Mouse (Mus musculus): ENCODE measurements at regions not wholly inside any gene's neighbourhood (a gene's known extent, or its start where the extent isn't known, plus 50 kb on each side); places are given as distances from the start of the nearest gene placed in this dataset.

DNA sequence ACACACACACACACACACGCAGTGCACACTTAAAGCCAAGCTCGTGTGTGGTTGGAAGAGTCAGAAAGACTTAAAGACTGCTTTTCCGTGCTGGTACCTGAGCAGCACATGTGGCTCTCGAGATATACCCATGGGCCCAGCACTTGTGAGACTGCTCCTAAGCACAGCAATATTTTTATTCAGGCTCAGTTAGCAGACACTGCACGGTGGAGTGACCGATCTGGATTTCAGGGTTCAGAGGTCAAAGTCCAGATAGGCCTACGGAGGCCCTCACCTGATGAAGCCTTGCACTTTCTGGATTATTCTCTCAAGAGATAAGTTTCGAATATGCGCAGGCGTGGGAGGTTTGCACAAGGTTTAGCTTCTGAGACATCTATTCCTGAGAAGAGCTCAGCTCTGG lies 167.0 kb upstream of the A230072I06Rik start:
- peak; percentile 66 for ATAC-seq

DNA sequence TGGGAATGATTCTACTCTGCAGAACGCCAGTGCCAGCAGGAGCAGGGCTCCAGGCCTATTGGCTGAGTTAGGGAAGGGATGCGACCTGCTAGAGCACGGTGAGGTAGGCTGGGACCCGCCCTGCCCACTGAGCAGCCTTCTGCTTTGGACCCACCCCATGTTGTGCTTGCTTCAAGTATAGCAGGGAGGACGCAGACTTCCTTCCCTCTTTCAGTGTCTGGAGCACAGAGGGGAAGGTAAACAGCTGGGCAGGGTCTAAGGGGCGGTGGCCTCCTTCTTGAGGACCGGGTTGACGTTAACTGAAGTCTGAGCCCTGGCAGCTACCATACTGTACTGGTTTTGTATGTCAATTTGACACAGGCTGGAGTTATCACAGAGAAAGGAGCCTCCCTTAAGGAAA lies 165.6 kb upstream of the A230072I06Rik start:
- ATAC-seq: no peak
- 20% methylated on average over 8 of the region's 8 CpGs for WGBS
- H3K36me3 ChIP-seq (ENCODE audit: control insufficient read depth, insufficient read depth, low read length): no peaks in the 10 kb centered on the region
- no peak overlapping the region for H3K4me2 ChIP-seq (ENCODE audit: low read depth, low read length)
- H3K27me3 ChIP-seq (replicated peaks; ENCODE audit: control insufficient read depth, insufficient read depth, low read length): no peaks in the 10 kb centered on the region
- no peak overlapping the region for H3K9ac ChIP-seq (ENCODE audit: low read depth, low read length)
- H3K27ac ChIP-seq (ENCODE audit: low read length): no peak overlapping the region
- no peak overlapping the region for H3K4me3 ChIP-seq (ENCODE audit: low read length)
- no peaks in the 10 kb centered on the region for H3K9me3 ChIP-seq (ENCODE audit: control insufficient read depth, low read length)
- no peaks in the 10 kb centered on the region for H3K4me1 ChIP-seq (ENCODE audit: control insufficient read depth, insufficient read depth, low read length)

More for the DNA sequence above, 167.0 kb upstream of the A230072I06Rik start:
- H3K4me3 ChIP-seq (ENCODE audit: low read length): no peak overlapping the region
- H3K4me1 ChIP-seq (ENCODE audit: control insufficient read depth, insufficient read depth, low read length): no peaks in the 10 kb centered on the region
- H3K36me3 ChIP-seq (ENCODE audit: control insufficient read depth, insufficient read depth, low read length): no peaks in the 10 kb centered on the region
- H3K9ac ChIP-seq (ENCODE audit: low read depth, low read length): no peak overlapping the region
- 58% methylated on average over 10 of the region's 10 CpGs for WGBS
- H3K27me3 ChIP-seq (replicated peaks; ENCODE audit: control insufficient read depth, insufficient read depth, low read length): no peaks in the 10 kb centered on the region
- H3K4me2 ChIP-seq (ENCODE audit: low read depth, low read length): no peak overlapping the region
- H3K9me3 ChIP-seq (ENCODE audit: control insufficient read depth, low read length): no peaks in the 10 kb centered on the region
- no peak overlapping the region for H3K27ac ChIP-seq (ENCODE audit: low read length)

DNA sequence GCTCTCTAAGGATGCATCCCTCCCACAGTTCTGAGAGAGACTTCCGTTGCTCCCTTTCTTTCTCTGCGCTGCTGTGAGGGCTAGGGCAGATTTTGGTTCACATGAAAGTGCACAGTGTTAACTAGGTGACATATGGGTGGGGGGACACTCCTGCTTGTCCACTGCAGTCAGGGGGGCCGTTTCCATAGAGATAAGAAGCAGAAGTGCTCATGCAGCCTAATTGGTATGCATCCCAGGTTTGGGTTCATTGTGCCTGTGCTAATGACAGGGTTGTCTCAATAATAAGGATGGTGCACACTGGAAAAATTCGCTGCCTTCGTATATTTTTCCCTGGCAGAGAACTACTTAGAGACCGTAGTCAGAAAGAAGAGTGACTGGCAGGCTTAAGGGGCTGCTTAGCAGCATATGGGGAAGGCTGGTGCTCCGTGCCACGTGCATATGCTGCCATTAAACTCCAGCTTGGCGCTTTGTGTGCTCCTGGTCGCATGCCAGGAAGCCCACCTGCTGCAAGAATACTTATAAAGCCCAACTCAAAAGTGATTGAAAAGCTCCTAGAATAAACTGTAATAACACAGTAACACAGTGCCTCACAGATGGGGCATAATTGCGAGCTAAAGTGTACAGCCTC lies 152.1 kb upstream of the A230072I06Rik start:
- Histone ChIP-seq H3K27ac (ENCODE audit: low read length) (no peak overlapping the region), H3K4me2 (ENCODE audit: low read depth, low read length) (no peak overlapping the region), H3K9me3 (ENCODE audit: control insufficient read depth, low read length) (no peaks in the 10 kb centered on the region), H3K9ac (ENCODE audit: low read depth, low read length) (no peak overlapping the region), H3K4me1 (ENCODE audit: control insufficient read depth, insufficient read depth, low read length) (no peaks in the 10 kb centered on the region), H3K4me3 (ENCODE audit: low read length) (no peak overlapping the region), H3K27me3 (replicated peaks; ENCODE audit: control insufficient read depth, insufficient read depth, low read length) (no peaks in the 10 kb centered on the region), H3K36me3 (ENCODE audit: control insufficient read depth, insufficient read depth, low read length) (no peaks in the 10 kb centered on the region)
- no peak for ATAC-seq
- WGBS: 61% methylated on average over 11 of the region's 11 CpGs

DNA sequence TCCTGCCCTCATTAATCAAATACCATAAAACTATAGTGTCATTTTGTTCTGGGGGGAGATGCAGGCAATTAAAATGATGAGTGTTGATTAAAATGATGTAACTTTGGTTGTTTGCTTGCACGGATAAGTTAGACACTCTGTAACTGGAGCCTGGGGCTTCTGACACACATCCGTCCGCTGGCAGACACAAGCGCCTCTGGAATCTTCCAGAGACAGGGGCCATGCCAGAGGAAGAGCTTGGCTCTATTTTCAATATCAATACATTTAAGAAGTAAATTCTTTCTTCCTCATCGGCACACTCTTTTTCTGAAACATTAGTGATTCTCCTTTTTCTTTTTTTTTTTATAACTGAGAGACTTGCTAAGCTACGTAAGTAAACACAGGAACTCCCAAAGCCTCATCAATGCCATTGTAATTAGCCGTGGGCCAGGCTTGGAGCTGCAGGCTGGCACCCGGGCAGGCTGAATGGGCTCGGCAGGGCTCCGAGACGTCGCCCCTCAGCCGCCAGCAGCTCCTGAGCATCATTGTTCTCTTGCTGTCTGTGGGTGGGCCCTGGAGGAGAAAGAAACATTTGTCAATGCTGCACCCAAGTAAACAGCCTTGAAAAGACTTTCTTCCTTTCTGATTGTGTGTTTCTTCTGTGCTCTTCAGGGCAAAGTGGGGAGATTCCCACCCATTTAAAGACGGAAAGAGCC lies 151.4 kb upstream of the A230072I06Rik start:
- no peak overlapping the region for H3K4me3 ChIP-seq (ENCODE audit: low read length)
- no peaks in the 10 kb centered on the region for H3K27me3 ChIP-seq (replicated peaks; ENCODE audit: control insufficient read depth, insufficient read depth, low read length)
- ATAC-seq: no peak
- H3K4me1 ChIP-seq (ENCODE audit: control insufficient read depth, insufficient read depth, low read length): no peaks in the 10 kb centered on the region
- H3K9ac ChIP-seq (ENCODE audit: low read depth, low read length): no peak overlapping the region
- no peaks in the 10 kb centered on the region for H3K9me3 ChIP-seq (ENCODE audit: control insufficient read depth, low read length)
- no peak overlapping the region for H3K27ac ChIP-seq (ENCODE audit: low read length)
- WGBS: 30% methylated on average over 14 of the region's 14 CpGs
- no peaks in the 10 kb centered on the region for H3K36me3 ChIP-seq (ENCODE audit: control insufficient read depth, insufficient read depth, low read length)
- no peak overlapping the region for H3K4me2 ChIP-seq (ENCODE audit: low read depth, low read length)

DNA sequence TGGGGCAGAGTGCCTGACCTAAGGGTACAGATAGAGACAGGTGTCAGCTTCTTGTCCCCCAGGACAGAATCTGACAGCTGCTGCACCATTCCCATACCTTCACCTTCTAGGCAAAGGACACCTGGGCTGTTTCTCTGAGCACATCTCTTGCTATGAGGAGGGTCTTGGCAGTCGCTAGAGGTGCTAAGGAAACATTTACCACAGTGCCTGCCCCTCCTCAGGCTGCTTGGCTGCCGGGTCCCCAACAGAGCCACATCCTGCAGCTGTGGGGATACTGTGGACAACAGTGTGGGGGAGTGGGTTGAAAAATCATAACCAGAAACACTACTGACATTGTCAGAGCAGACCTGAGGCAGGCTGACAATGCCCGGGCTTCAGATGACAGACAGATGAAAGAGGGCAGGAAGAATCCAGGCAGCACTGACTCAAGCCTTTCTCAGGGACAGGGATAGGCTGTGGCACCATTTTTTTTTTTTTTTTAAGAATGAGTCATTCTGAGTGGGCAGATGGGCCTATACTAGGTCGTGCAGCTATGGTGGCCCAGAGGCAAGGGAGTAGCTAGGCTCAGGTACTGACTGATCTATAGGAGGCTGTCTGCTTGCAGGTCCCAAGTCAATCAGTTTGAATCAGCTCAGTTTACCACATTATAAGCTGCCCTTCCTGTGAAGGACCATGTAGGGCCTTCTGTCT lies 150.7 kb upstream of the A230072I06Rik start:
- no peak overlapping the region for H3K4me2 ChIP-seq (ENCODE audit: low read depth, low read length)
- no peaks in the 10 kb centered on the region for H3K36me3 ChIP-seq (ENCODE audit: control insufficient read depth, insufficient read depth, low read length)
- H3K4me3 ChIP-seq (ENCODE audit: low read length): no peak overlapping the region
- H3K9ac ChIP-seq (ENCODE audit: low read depth, low read length): no peak overlapping the region
- 38% methylated on average over 4 of the region's 4 CpGs for WGBS
- no peak overlapping the region for H3K27ac ChIP-seq (ENCODE audit: low read length)
- no peaks in the 10 kb centered on the region for H3K4me1 ChIP-seq (ENCODE audit: control insufficient read depth, insufficient read depth, low read length)
- ATAC-seq: no peak
- H3K27me3 ChIP-seq (replicated peaks; ENCODE audit: control insufficient read depth, insufficient read depth, low read length): no peaks in the 10 kb centered on the region
- no peaks in the 10 kb centered on the region for H3K9me3 ChIP-seq (ENCODE audit: control insufficient read depth, low read length)

DNA sequence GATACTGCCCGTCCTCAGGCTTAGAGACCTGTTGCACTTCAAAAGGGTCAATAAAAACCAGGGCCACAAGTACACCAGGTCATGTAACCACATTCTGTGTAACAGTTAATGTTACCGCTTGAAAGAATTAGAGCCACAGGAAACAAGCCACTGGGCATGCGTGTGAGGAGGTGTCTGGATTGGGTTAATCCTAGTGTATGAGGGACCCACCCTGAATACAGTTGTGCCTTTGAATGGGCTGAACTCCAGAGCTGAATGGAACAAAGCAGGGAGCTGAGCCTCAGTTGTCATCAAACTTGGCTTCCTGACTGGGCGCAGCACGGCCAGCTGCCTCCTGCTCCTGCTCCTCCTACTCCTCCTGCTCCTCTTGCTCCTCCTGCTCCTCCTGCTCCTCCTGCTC lies 148.0 kb upstream of the A230072I06Rik start:
- H3K4me2 ChIP-seq (ENCODE audit: low read depth, low read length): no peak overlapping the region
- ATAC-seq: no peak
- H3K36me3 ChIP-seq (ENCODE audit: control insufficient read depth, insufficient read depth, low read length): no peaks in the 10 kb centered on the region
- no peaks in the 10 kb centered on the region for H3K4me1 ChIP-seq (ENCODE audit: control insufficient read depth, insufficient read depth, low read length)
- H3K27me3 ChIP-seq (replicated peaks; ENCODE audit: control insufficient read depth, insufficient read depth, low read length): peaks cover 5% of the 10 kb centered on the region; the same call in 1 of the 2 replicates
- no peak overlapping the region for H3K9ac ChIP-seq (ENCODE audit: low read depth, low read length)
- no peaks in the 10 kb centered on the region for H3K9me3 ChIP-seq (ENCODE audit: control insufficient read depth, low read length)
- H3K4me3 ChIP-seq (ENCODE audit: low read length): no peak overlapping the region
- no peak overlapping the region for H3K27ac ChIP-seq (ENCODE audit: low read length)
- 57% methylated on average over 5 of the region's 5 CpGs for WGBS

DNA sequence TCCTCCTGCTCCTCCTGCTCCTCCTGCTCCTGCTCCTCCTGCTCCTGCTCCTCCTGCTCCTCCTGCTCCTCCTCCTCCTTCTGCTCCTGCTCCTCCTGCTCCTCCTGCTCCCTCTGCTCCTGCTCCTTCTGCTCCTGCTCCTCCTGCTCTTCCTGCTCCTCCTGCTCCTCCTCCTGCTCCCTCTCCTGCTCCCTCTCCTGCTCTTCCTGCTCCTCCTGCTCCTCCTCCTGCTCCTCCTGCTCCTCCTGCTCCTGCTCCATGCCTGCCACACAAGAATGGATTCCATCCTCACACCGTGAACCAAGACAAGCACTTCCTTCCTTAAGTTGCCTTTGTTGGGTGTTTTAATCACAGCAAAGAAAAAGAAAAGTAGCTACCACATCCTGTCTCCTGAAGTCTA lies 144.4 kb upstream of the A230072I06Rik start:
- Histone ChIP-seq H3K9me3 (ENCODE audit: control insufficient read depth, low read length) (no peaks in the 10 kb centered on the region), H3K9ac (ENCODE audit: low read depth, low read length) (no peak overlapping the region), H3K36me3 (ENCODE audit: control insufficient read depth, insufficient read depth, low read length) (no peaks in the 10 kb centered on the region), H3K27ac (ENCODE audit: low read length) (no peak overlapping the region), H3K27me3 (replicated peaks; ENCODE audit: control insufficient read depth, insufficient read depth, low read length) (peaks cover 5% of the 10 kb centered on the region; the same call in 1 of the 2 replicates), H3K4me2 (ENCODE audit: low read depth, low read length) (no peak overlapping the region), H3K4me1 (ENCODE audit: control insufficient read depth, insufficient read depth, low read length) (no peaks in the 10 kb centered on the region), H3K4me3 (ENCODE audit: low read length) (no peak overlapping the region)
- WGBS: 44% methylated on average over 1 of the region's 1 CpGs
- no peak for ATAC-seq

DNA sequence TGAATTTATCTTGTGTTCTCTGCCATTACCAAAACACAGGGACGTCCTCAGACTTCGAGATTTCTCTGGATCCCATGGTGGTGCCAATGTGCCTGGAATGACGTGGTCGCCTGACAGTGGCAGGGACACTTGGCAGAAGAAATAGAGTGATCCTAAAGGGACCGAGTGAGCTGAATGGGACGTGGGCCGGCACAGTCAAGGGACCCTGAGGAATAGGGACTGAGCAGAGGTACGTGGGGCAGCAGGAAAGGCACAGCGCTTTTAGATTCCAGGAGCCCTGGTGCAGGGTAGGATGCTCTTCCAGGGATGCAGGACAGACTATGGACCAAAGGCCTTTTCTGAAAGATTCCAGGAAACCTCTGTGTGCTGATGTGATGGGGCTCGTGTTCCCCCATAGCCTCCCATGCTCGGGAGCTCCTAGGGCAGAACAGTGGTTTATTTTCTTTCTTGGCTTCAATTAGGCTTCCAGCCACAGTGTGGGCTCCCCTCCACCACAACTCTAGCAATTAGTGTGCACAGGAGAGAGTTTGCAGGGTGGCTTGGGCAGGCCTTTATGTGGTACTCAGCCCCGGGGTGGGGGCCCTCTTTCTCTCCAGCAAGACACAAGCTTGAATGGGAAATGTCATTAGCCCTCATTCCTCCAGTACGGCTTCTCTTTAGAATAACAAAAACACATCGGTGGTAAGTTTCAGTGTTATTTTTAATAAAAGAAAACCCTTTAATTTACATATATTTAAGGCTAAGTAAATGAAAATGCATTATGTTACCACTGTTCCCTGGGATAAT lies 143.0 kb upstream of the A230072I06Rik start:
- Histone ChIP-seq H3K27ac (ENCODE audit: low read length) (no peak overlapping the region), H3K4me1 (ENCODE audit: control insufficient read depth, insufficient read depth, low read length) (no peaks in the 10 kb centered on the region), H3K36me3 (ENCODE audit: control insufficient read depth, insufficient read depth, low read length) (no peaks in the 10 kb centered on the region), H3K9ac (ENCODE audit: low read depth, low read length) (no peak overlapping the region), H3K4me3 (ENCODE audit: low read length) (no peak overlapping the region), H3K27me3 (replicated peaks; ENCODE audit: control insufficient read depth, insufficient read depth, low read length) (peaks cover 5% of the 10 kb centered on the region; the same call in 1 of the 2 replicates), H3K4me2 (ENCODE audit: low read depth, low read length) (no peak overlapping the region), H3K9me3 (ENCODE audit: control insufficient read depth, low read length) (no peaks in the 10 kb centered on the region)
- 79% methylated on average over 14 of the region's 14 CpGs for WGBS
- ATAC-seq: no peak

DNA sequence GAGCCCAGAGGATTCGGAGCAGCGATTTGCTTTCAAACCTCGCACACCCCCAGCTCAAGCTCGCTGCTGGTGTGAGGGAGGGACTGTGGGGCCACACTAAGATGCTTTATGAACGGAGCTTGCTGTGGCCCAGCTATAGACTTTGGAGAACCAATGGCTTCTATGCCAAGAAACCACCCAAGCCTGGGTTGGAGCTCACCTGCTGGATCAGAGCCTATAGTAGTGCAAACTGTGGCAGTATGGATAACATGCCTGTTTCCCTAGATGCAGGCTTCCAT lies 142.5 kb upstream of the A230072I06Rik start:
- H3K4me2 ChIP-seq (ENCODE audit: low read depth, low read length): no peak overlapping the region
- H3K4me1 ChIP-seq (ENCODE audit: control insufficient read depth, insufficient read depth, low read length): no peaks in the 10 kb centered on the region
- 84% methylated on average over 5 of the region's 5 CpGs for WGBS
- ATAC-seq: no peak
- no peaks in the 10 kb centered on the region for H3K9me3 ChIP-seq (ENCODE audit: control insufficient read depth, low read length)
- no peak overlapping the region for H3K4me3 ChIP-seq (ENCODE audit: low read length)
- peaks cover 5% of the 10 kb centered on the region; the same call in 1 of the 2 replicates for H3K27me3 ChIP-seq (replicated peaks; ENCODE audit: control insufficient read depth, insufficient read depth, low read length)
- no peaks in the 10 kb centered on the region for H3K36me3 ChIP-seq (ENCODE audit: control insufficient read depth, insufficient read depth, low read length)
- H3K27ac ChIP-seq (ENCODE audit: low read length): no peak overlapping the region
- H3K9ac ChIP-seq (ENCODE audit: low read depth, low read length): no peak overlapping the region
